Mouse (Mus musculus): ENCODE data around the gene Ltbp3. TPM values are rescaled to one million over a fixed set of nuclear protein-coding genes. Genes with fewer than 3 reads are reported as not detected.
A peak's percentile ranks its signal among the peaks of the same experiment; 100 is the strongest.

Ltbp3 gene
- polyA plus RNA-seq, 1 experiment from 2014 or later: 3.8 TPM

DNA sequence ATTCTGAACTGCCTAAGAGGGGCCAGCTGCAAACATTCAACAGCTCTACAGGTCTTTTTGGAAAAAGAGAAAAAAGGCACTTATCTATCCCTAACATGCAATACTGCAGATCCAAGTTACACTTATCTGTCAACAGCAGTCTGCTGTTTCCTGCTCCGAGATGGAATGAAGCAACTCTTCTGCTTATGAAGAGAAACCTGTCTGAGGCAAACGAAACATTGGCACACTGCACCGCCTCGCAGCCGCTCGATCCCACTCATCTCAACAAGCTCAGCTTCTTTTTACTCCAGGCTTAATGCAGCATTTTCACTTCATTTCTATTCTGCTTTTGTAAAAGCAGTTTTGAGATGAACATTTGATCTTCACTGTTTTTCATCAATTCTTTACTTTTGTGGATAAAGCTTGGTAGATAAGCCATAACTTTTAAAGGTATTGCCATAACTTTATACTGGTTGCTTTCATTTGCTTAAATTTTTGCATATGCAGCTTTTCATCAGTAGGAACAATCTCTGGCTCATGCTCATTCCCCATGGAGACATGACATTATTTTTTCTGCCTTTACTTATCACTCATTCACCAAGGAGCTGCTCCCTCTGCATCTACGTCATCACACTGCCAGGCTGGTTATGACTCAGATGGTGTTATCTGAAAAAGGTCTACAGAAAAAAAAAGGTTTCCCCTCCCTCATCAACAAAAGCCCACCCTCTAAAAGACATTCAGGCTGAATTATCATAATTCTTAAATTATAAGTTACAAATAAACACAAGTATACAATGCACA is 58.2 kb downstream of the Ltbp3 start:
- H3K4me2 ChIP-seq (replicated peaks; ENCODE audit: low read depth, low read length): peak overlapping the region; percentile 82
- H3K9me3 ChIP-seq (ENCODE audit: control insufficient read depth, low read length): no peaks in the 10 kb centered on the region
- H3K4me3 ChIP-seq (ENCODE audit: low read depth, low read length): peak overlapping the region; percentile 93
- peaks cover 15% of the 10 kb centered on the region for H3K36me3 ChIP-seq (ENCODE audit: control insufficient read depth, insufficient read depth, low read length)
- ATAC-seq (ENCODE audit: low FRiP score) (no peak), DNase-seq (ENCODE audit: low spot score) (peak; percentile 56)
- H3K27me3 ChIP-seq (ENCODE audit: control insufficient read depth, insufficient read depth, low read length): no peaks in the 10 kb centered on the region
- H3K27ac ChIP-seq (ENCODE audit: low read depth, low read length): no peak overlapping the region
- H3K9ac ChIP-seq (ENCODE audit: low read depth, low read length): peak overlapping the region; percentile 69
- peaks cover 6% of the 10 kb centered on the region for H3K4me1 ChIP-seq (replicated peaks; ENCODE audit: control insufficient read depth, insufficient read depth, low read length)
- whole genome bisulfite sequencing: 17% methylated on average over 7 of the region's 7 CpGs

DNA sequence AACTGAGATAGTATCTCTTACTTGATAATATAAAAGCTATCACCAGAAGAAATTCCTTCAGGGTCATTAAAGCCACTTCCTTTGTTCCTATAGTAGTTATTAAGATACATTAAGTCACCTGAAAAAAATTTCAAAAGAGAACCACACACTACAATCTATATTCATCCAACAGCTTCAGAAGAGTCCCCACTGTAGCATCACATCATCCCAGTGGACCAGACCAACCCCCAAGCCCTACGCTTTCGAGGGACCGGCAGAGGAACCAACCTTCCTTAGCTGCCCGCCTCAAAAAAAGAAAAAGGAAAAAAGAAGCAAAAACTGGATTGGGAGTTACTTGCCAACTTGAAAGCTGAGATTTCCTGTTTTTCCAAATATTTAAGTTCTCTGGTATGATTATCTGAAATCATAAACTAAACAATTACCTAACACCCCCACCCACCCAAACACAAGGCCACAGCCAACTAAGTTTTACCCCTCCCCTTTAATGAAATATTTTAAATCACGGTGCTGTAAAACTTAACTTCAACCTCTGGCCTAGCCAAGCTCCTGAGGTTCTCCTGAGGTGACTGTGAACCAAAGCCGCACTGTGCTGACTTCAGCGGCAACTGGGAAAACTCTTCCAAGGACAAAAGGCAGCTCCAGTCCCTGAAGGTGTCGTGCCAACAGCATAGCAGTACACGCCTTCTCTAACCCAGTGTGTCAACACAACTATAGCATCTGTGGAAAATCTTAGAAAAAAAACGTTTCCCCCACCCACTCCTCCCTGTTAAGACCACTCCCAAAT is 59.1 kb downstream of the Ltbp3 start:
- Histone ChIP-seq H3K4me1 (replicated peaks; ENCODE audit: control insufficient read depth, insufficient read depth, low read length) (peaks cover 9% of the 10 kb centered on the region), H3K4me3 (ENCODE audit: low read depth, low read length) (peak overlapping the region; percentile 93), H3K9ac (ENCODE audit: low read depth, low read length) (peak overlapping the region; percentile 95), H3K27ac (ENCODE audit: low read depth, low read length) (peak overlapping the region; percentile 74; the same call in 1 of the 2 replicates), H3K36me3 (ENCODE audit: control insufficient read depth, insufficient read depth, low read length) (peaks cover 15% of the 10 kb centered on the region), H3K27me3 (ENCODE audit: control insufficient read depth, insufficient read depth, low read length) (no peaks in the 10 kb centered on the region), H3K9me3 (ENCODE audit: control insufficient read depth, low read length) (no peaks in the 10 kb centered on the region), H3K4me2 (replicated peaks; ENCODE audit: low read depth, low read length) (peak overlapping the region; percentile 82)
- ATAC-seq (ENCODE audit: low FRiP score) (no peak), DNase-seq (ENCODE audit: low spot score) (peak; percentile 38)
- 1% methylated on average over 10 of the region's 10 CpGs for WGBS

DNA sequence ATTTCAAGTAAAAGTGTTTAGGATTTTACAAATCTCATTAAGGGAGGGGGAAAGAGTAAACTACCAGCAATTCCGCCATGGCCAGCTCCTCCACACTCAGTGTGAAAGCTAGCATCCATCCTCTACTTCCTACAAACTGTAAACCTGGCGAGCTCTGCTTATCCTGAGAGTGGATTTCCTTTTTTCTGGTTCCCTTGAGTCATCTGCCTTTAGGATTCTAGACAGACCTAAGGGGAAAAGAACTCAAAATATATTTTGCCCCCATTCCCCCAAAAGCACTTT is 59.6 kb downstream of the Ltbp3 start:
- Histone ChIP-seq H3K36me3 (ENCODE audit: control insufficient read depth, insufficient read depth, low read length) (peaks cover 15% of the 10 kb centered on the region), H3K27ac (ENCODE audit: low read depth, low read length) (peak overlapping the region; percentile 74; the same call in 1 of the 2 replicates), H3K4me3 (ENCODE audit: low read depth, low read length) (peak overlapping the region; percentile 93), H3K4me1 (replicated peaks; ENCODE audit: control insufficient read depth, insufficient read depth, low read length) (peaks cover 9% of the 10 kb centered on the region), H3K27me3 (ENCODE audit: control insufficient read depth, insufficient read depth, low read length) (no peaks in the 10 kb centered on the region), H3K4me2 (replicated peaks; ENCODE audit: low read depth, low read length) (peak overlapping the region; percentile 82), H3K9me3 (ENCODE audit: control insufficient read depth, low read length) (no peaks in the 10 kb centered on the region), H3K9ac (ENCODE audit: low read depth, low read length) (peak overlapping the region; percentile 95)
- ATAC-seq (ENCODE audit: low FRiP score) (no peak), DNase-seq (ENCODE audit: low spot score) (peak; percentile 63)
- 0% methylated on average over 2 of the region's 2 CpGs for WGBS

DNA sequence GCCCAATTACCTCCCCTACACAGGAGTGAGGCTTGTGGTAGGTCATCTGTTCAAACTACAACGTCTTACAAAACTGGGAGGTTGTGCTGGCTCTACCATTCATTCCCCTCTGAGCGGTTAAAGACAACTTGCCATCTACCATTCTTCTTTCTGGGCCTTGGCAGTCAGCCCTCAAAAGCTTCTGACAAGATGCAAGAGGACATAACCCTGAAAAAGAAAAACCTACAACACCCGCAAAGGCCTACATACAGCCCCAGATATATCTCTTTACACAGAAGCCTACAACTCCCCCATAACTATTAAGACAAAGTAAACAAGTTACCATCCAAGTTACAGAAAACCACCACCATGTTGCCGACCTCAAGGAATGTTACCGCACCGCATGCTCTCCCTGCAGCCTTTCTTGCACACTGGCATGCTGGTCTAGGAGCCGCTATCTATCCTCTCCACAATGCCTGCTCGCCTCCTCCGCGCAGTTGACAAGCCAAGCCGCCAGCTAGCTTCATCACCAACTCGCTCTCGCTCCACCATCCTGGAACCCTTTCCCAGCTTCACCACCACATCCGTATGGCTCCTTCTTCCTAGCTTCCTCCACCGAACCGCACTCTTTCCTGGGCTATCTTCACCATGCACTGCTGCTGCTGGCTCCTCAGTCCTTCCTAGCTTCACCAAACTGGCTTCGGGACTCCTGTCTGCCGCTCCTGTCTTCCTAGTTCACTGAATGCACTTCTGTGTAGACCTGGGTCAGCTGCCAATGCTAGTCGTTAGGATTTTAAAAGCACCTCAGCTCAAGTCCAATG is 60.1 kb downstream of the Ltbp3 start:
- WGBS: 0% methylated on average over 19 of the region's 19 CpGs
- DNase-seq (ENCODE audit: low spot score) (peak; percentile 67), ATAC-seq (ENCODE audit: low FRiP score) (no peak)
- Histone ChIP-seq H3K27me3 (ENCODE audit: control insufficient read depth, insufficient read depth, low read length) (no peaks in the 10 kb centered on the region), H3K9me3 (ENCODE audit: control insufficient read depth, low read length) (no peaks in the 10 kb centered on the region), H3K36me3 (ENCODE audit: control insufficient read depth, insufficient read depth, low read length) (peaks cover 13% of the 10 kb centered on the region), H3K27ac (ENCODE audit: low read depth, low read length) (peak overlapping the region; percentile 74), H3K4me1 (replicated peaks; ENCODE audit: control insufficient read depth, insufficient read depth, low read length) (peaks cover 10% of the 10 kb centered on the region), H3K9ac (ENCODE audit: low read depth, low read length) (peak overlapping the region; percentile 95), H3K4me3 (ENCODE audit: low read depth, low read length) (peak overlapping the region; percentile 93), H3K4me2 (replicated peaks; ENCODE audit: low read depth, low read length) (peak overlapping the region; percentile 82)

DNA sequence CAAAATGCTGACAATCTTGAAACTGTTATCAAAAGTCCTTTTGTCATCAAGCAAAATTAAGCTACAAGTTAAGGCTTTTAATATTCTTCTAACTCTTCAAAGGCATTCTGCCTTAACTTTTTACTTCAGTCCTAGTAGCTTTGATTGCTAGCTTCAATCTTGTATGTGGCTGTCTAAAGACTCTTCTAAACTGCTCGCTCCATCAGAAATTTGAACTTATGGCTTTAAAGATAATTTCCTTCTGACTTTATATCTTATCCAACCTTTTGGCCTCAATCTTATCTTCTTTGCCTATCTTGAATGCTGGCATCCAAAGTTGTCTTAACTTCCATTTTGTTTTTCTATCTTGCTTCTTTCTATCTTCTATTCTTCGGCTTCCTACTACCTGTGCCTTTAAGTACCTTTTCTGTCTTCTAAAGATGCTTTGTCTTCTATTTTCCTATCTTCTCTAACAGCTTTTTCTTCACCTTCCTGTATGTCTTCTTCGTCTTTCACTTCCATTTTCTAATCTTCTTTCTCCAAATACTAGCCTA is 60.8 kb downstream of the Ltbp3 start:
- WGBS: 11% methylated on average over 3 of the region's 3 CpGs
- no peak for DNase-seq (ENCODE audit: low spot score)

DNA sequence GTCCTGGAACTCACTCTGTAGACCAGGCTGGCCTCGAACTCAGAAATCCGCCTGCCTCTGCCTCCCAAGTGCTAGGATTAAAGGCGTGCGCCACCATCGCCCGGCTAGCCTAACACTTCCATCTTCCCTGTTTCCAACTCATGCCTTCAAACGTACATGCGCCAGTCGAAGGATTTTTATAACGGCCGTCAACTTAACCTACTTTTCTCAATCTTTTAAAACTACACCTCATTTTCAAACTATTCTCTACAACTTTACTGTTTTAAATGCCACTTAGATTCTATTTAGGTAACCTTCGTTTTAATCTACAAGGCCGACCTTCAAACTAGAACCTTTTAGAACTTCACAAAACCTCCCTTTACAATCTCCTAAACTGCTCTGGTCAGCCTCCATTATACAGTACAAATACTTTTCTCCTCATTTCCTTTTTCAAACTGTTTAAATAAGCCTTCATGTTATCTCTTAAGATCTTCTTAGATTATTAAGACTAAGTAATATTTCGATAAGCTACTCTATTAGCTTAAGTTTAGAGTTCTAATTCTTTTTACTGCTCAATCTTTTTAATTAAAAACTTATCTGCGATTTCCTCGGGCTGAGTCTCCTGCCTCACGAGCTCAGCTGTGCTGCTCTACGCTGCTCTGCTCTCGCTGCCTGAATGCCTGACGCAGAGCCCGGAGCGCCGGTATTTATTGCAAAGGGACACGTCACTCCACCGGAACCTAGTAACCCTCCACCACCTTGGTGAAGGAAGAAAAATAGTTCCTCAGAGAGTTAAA is 61.5 kb downstream of the Ltbp3 start:
- peak overlapping the region; percentile 99 for H3K27ac ChIP-seq (ENCODE audit: low read depth, low read length)

More for the DNA sequence above, 60.8 kb downstream of the Ltbp3 start:
- H3K4me3 ChIP-seq (ENCODE audit: low read depth, low read length): peak overlapping the region; percentile 93
- H3K9me3 ChIP-seq (ENCODE audit: control insufficient read depth, low read length): no peaks in the 10 kb centered on the region
- no peaks in the 10 kb centered on the region for H3K27me3 ChIP-seq (ENCODE audit: control insufficient read depth, insufficient read depth, low read length)
- peaks cover 14% of the 10 kb centered on the region for H3K4me1 ChIP-seq (replicated peaks; ENCODE audit: control insufficient read depth, insufficient read depth, low read length)
- peak overlapping the region; percentile 82 for H3K4me2 ChIP-seq (replicated peaks; ENCODE audit: low read depth, low read length)
- no peak for ATAC-seq (ENCODE audit: low FRiP score)
- H3K9ac ChIP-seq (ENCODE audit: low read depth, low read length): peak overlapping the region; percentile 95
- H3K36me3 ChIP-seq (ENCODE audit: control insufficient read depth, insufficient read depth, low read length): peaks cover 7% of the 10 kb centered on the region
- H3K27ac ChIP-seq (ENCODE audit: low read depth, low read length): peak overlapping the region; percentile 99

DNA sequence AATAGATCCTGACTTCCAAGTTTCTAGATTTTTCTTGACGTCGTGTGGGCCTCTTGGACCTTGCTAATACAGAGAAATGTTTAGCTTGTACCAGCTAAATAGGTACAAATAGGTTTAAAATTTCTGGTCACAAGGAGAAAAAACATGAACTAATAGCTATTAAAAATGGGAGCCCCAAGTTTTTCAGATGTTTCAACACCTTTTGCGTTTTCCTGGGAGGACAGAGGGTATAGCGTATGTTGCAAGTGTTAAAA is 62.0 kb downstream of the Ltbp3 start:
- H3K27ac ChIP-seq (ENCODE audit: low read depth, low read length): peak overlapping the region; percentile 99
- no peak for DNase-seq (ENCODE audit: low spot score)
- H3K4me3 ChIP-seq (ENCODE audit: low read depth, low read length): peak overlapping the region; percentile 43
- peak overlapping the region; percentile 76 for H3K4me2 ChIP-seq (replicated peaks; ENCODE audit: low read depth, low read length)
- H3K9me3 ChIP-seq (ENCODE audit: control insufficient read depth, low read length): no peaks in the 10 kb centered on the region
- ATAC-seq (ENCODE audit: low FRiP score): no peak
- peaks cover 16% of the 10 kb centered on the region for H3K4me1 ChIP-seq (replicated peaks; ENCODE audit: control insufficient read depth, insufficient read depth, low read length)
- under 1% methylated on average over 4 of the region's 4 CpGs for WGBS
- H3K9ac ChIP-seq (ENCODE audit: low read depth, low read length): peak overlapping the region; percentile 90
- H3K36me3 ChIP-seq (ENCODE audit: control insufficient read depth, insufficient read depth, low read length): no peaks in the 10 kb centered on the region
- no peaks in the 10 kb centered on the region for H3K27me3 ChIP-seq (ENCODE audit: control insufficient read depth, insufficient read depth, low read length)

More for the DNA sequence above, 61.5 kb downstream of the Ltbp3 start:
- H3K4me1 ChIP-seq (replicated peaks; ENCODE audit: control insufficient read depth, insufficient read depth, low read length): peaks cover 16% of the 10 kb centered on the region
- DNase-seq (ENCODE audit: low spot score) (peak; percentile 98), ATAC-seq (ENCODE audit: low FRiP score) (no peak)
- no peaks in the 10 kb centered on the region for H3K9me3 ChIP-seq (ENCODE audit: control insufficient read depth, low read length)
- H3K4me2 ChIP-seq (replicated peaks; ENCODE audit: low read depth, low read length): peak overlapping the region; percentile 82
- H3K27me3 ChIP-seq (ENCODE audit: control insufficient read depth, insufficient read depth, low read length): no peaks in the 10 kb centered on the region
- whole genome bisulfite sequencing: under 1% methylated on average over 25 of the region's 25 CpGs
- H3K9ac ChIP-seq (ENCODE audit: low read depth, low read length): peak overlapping the region; percentile 95
- H3K4me3 ChIP-seq (ENCODE audit: low read depth, low read length): peak overlapping the region; percentile 93
- 0 out of 2 replicates have a peak, but pooled peaks cover 2% of the 10 kb centered on the region for H3K36me3 ChIP-seq (ENCODE audit: control insufficient read depth, insufficient read depth, low read length)

Data from hindbrain, embryonic 11.5 days (tissue).